Mouse (Mus musculus): ENCODE measurements around the gene Fam104a. TPM values are rescaled to one million over a fixed set of nuclear protein-coding genes. Genes with fewer than 3 reads are reported as not detected.

Fam104a gene
- total RNA-seq, 2 experiments from 2014 or later, result 29.0 to 33.0 TPM

GRCm38 (mm10) chr11:113716132-113716531 is 32.2 kb upstream of the Fam104a start:
- Histone ChIP-seq H3K27ac (no peak overlapping the region), H3K4me3 (no peak overlapping the region)
- intact Hi-C loops (cut with DNase I), result no loop called here
- TF ChIP-seq CTCF (IDR thresholded peaks at IDR 0.05), result no peak
- no peak for DNase-seq

- no peak for DNase-seq
- no peak for TF ChIP-seq CTCF (IDR thresholded peaks at IDR 0.05)
- Histone ChIP-seq H3K27ac (no peak overlapping the region), H3K4me3 (no peak overlapping the region)
- intact Hi-C loops (cut with DNase I), result no loop called here
These were observed 31.2 kb upstream of the Fam104a start for GRCm38 (mm10) chr11:113715078-113715674.

- no peak for DNase-seq
- intact Hi-C loops (cut with DNase I), result no loop called here
- TF ChIP-seq CTCF (IDR thresholded peaks at IDR 0.05), result no peak
- Histone ChIP-seq H3K4me3 (no peak overlapping the region), H3K27ac (no peak overlapping the region; the same call in 1 of the 2 replicates)
These were observed 27.1 kb upstream of the Fam104a start for GRCm38 (mm10) chr11:113711061-113711460.

- intact Hi-C loops (cut with DNase I), result no loop called here
- Histone ChIP-seq H3K27ac (peak overlapping the region; percentile 69), H3K4me3 (peak overlapping the region; percentile 19; the same call in 1 of the 2 replicates)
- TF ChIP-seq CTCF (IDR thresholded peaks at IDR 0.05), result no peak
- no peak for DNase-seq
These were observed 26.4 kb upstream of the Fam104a start for GRCm38 (mm10) chr11:113710257-113710777.

GRCm38 (mm10) chr11:113709731-113710256 is 25.8 kb upstream of the Fam104a start, which contains the start of gene Cpsf4l:
Gene Cpsf4l, minus strand, starts transcription at chr11:113710017.
- H3K27ac ChIP-seq, result peak within 1 kb of the TSS; percentile 69
- no peak for TF ChIP-seq CTCF (IDR thresholded peaks at IDR 0.05)
- no peak for DNase-seq
- intact Hi-C loops (cut with DNase I), result no loop called here
- peak within 1 kb of the TSS; percentile 19; the same call in 1 of the 2 replicates for H3K4me3 ChIP-seq

- TF ChIP-seq CTCF (IDR thresholded peaks at IDR 0.05), result no peak
- Histone ChIP-seq H3K27ac (peak overlapping the region; percentile 69; the same call in 1 of the 2 replicates), H3K4me3 (no peak overlapping the region)
- intact Hi-C loops (cut with DNase I), result no loop called here
- DNase-seq, result no peak
These were observed 25.3 kb upstream of the Fam104a start for GRCm38 (mm10) chr11:113709272-113709671.

- no peak for TF ChIP-seq CTCF (IDR thresholded peaks at IDR 0.05)
- no peak for DNase-seq
- no peak overlapping the region for H3K4me3 ChIP-seq
- intact Hi-C loops (cut with DNase I), result no loop called here
- no peak overlapping the region for H3K27ac ChIP-seq
These were observed 24.8 kb upstream of the Fam104a start for GRCm38 (mm10) chr11:113708629-113709213.

- intact Hi-C loops (cut with DNase I), result no loop called here
- H3K4me3 ChIP-seq, result no peak overlapping the region
- no peak for DNase-seq
- peak overlapping the region; percentile 16; the same call in 1 of the 2 replicates for H3K27ac ChIP-seq
- TF ChIP-seq CTCF (IDR thresholded peaks at IDR 0.05), result no peak
These were observed 22.2 kb upstream of the Fam104a start for GRCm38 (mm10) chr11:113705966-113706652.

GRCm38 (mm10) chr11:113703758-113704157 is 19.8 kb upstream of the Fam104a start:
- peak; percentile 78 for DNase-seq
- intact Hi-C loops (cut with DNase I), result loop anchor here (1.0 to 5.0 kb wide), 3 partner anchors 49 to 108 kb away; partner anchors contain the start of genes Cdc42ep4 and Cog1

GRCm38 (mm10) chr11:113699643-113700042 is 15.7 kb upstream of the Fam104a start:
- TF ChIP-seq CTCF (IDR thresholded peaks at IDR 0.05), result no peak
- Histone ChIP-seq H3K27ac (no peak overlapping the region), H3K4me3 (no peak overlapping the region)
- DNase-seq, result no peak
- intact Hi-C loops (cut with DNase I), result loop anchor here (5.0 kb wide), 2 partner anchors 52 to 53 kb away; partner anchors contain the start of genes Cdc42ep4 and Cog1

More at GRCm38 (mm10) chr11:113703758-113704157, 19.8 kb upstream of the Fam104a start:
- peak; percentile 98 for TF ChIP-seq CTCF (IDR thresholded peaks at IDR 0.05)
- H3K4me3 ChIP-seq, result no peak overlapping the region
- no peak overlapping the region for H3K27ac ChIP-seq

- Histone ChIP-seq H3K4me3 (no peak overlapping the region), H3K27ac (peak overlapping the region; percentile 39)
- no peak for TF ChIP-seq CTCF (IDR thresholded peaks at IDR 0.05)
- DNase-seq, result peak; percentile 29
- intact Hi-C loops (cut with DNase I), result no loop called here
These were observed 14.1 kb upstream of the Fam104a start for GRCm38 (mm10) chr11:113698013-113698545.

GRCm38 (mm10) chr11:113697571-113697970 is 13.6 kb upstream of the Fam104a start:
- TF ChIP-seq CTCF (IDR thresholded peaks at IDR 0.05), result no peak
- intact Hi-C loops (cut with DNase I), result no loop called here

More at GRCm38 (mm10) chr11:113697571-113697970, 13.6 kb upstream of the Fam104a start:
- DNase-seq, result no peak
- Histone ChIP-seq H3K4me3 (no peak overlapping the region), H3K27ac (peak overlapping the region; percentile 39)

All from gastrocnemius, adult 2 months (tissue).